9 mouse cellular contexts compared by ENCODE assay signal in the genomic region with DNA sequence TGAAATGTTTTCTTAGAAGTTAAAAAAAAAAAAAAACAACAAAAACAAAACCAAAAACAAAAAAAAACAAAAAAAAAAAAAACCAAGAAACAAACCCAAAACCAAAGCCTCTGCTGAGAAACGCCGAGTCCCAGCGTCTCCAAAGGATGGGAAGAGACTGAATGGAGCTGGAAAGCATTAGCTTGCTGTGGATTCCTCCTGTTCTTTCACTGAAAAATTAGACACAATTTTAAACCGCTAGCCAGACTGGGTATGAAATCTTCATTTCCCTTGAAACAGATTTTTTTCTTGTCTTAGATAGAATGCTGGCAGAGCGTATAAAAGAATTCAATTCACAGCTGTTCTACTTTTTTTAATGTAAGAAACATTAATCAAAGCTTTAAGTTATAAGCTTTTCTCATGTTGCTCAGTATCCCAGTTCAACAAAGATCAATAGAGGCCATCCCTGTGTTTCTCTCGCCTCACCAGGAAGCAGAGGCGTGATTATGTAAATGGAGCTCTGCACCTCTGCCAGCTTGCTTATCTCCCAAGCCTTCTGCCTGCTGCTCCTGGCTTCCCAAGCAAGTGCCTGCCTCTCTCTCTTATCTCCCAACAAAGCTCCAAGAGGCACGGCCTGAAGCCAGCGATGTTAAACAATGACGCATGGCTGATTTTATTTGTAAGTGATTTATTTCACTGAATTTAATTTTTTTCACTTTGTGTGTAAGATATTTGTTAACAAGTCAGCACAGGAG. TPM values are rescaled to one million over a fixed set of nuclear protein-coding genes. Genes with fewer than 3 reads are reported as not detected.
DNase-seq lines count a peak whose midpoint lies in the region; ATAC-seq lines count a peak whose summit lies in the region.
"Had no signal": no experiment of that assay in that cellular context is flagged by ENCODE, and none has a peak within 500 bp of the region (broad histone marks: within the 10 kb centered on the region; RNA-seq: fewer than 3 reads in every experiment).

No protein-coding gene starts in this region.

- no peak overlapping the region for H3K4me3 ChIP-seq in heart, embryonic 11.5 days (ENCODE audit: low read depth, low read length)

- H3K9me3 ChIP-seq in heart, embryonic 11.5 days (replicated peaks; ENCODE audit: control insufficient read depth, low read length): no peaks in the 10 kb centered on the region

- DNase-seq in ovary, adult 18-20 months (ENCODE audit: low spot score): peak; percentile 10
- no peak for DNase-seq in ovary, postnatal 10 days (ENCODE audit: low spot score)
- peak; percentile 48 for DNase-seq in left cerebral cortex, adult 11 months (ENCODE audit: low spot score)
- DNase-seq in retina, embryonic 14.5 days (ENCODE audit: low spot score): peak; percentile 60
- no peak for DNase-seq in c-Kit-positive CD71-positive TER-119-positive erythroid progenitor cells, embryonic 14.5 days (ENCODE audit: low spot score)
- DNase-seq in spleen, postnatal 4 days (ENCODE audit: low spot score in 2 of 2): no peak
- DNase-seq in adrenal gland, postnatal 14 days: no peak

- H3K4me2 ChIP-seq in heart, embryonic 11.5 days: peak overlapping the region; percentile 29

- H3K4me1 ChIP-seq in heart, embryonic 11.5 days (ENCODE audit: control insufficient read depth, insufficient read depth, low read length): peaks cover 18% of the 10 kb centered on the region

- no peaks in the 10 kb centered on the region for H3K36me3 ChIP-seq in heart, embryonic 11.5 days (ENCODE audit: control insufficient read depth, insufficient read depth, low read length)

- WGBS in heart, embryonic 11.5 days (ENCODE audit: insufficient replicate concordance): 21% methylated on average over 10 of the region's 10 CpGs

- H3K27ac ChIP-seq in heart, embryonic 11.5 days (ENCODE audit: low read depth, low read length): no peak overlapping the region

- H3K27me3 ChIP-seq in heart, embryonic 11.5 days (ENCODE audit: control insufficient read depth, insufficient read depth, low read length): no peaks in the 10 kb centered on the region

- no peak overlapping the region for H3K9ac ChIP-seq in heart, embryonic 11.5 days (ENCODE audit: low read depth, low read length)

- no peak for ATAC-seq in heart, embryonic 11.5 days (replicated peaks; ENCODE audit: insufficient number of reproducible peaks, low FRiP score, low TSS enrichment)

RNA-seq across cellular contexts. Expression of a gene that starts 37.2 kb away (rescaled TPM):
- not detected in 2 replicates for polyA plus RNA-seq in heart, embryonic 11.5 days (2014; fragmentation: Nextera tagmentation; extraction: Ambion mirVana)
- 6.0 and 6.8 TPM in 2 replicates for total RNA-seq in adrenal gland, postnatal 14 days (2021)
- polyA plus RNA-seq: gonadal fat pad, adult 2 months had no signal

Comparison
In these comparisons a context has a peak if more than half of its experiments do, and no peak if none do; other contexts are left out.
1. DNase-seq: peak in ovary, adult 18-20 months (single experiment), left cerebral cortex, adult 11 months (single experiment) and retina, embryonic 14.5 days (single experiment); none in ovary, postnatal 10 days (single experiment), c-Kit-positive CD71-positive TER-119-positive erythroid progenitor cells, embryonic 14.5 days (single experiment), spleen, postnatal 4 days (0 of 2) and adrenal gland, postnatal 14 days (single experiment).